Mouse (Mus musculus): ENCODE data around the gene 1810062G17Rik. TPM values are rescaled to one million over a fixed set of nuclear protein-coding genes. Genes with fewer than 3 reads are reported as not detected.

The 1810062G17Rik gene
- polyA plus RNA-seq, 1 experiment from 2014 or later, result 2.8 TPM

DNA sequence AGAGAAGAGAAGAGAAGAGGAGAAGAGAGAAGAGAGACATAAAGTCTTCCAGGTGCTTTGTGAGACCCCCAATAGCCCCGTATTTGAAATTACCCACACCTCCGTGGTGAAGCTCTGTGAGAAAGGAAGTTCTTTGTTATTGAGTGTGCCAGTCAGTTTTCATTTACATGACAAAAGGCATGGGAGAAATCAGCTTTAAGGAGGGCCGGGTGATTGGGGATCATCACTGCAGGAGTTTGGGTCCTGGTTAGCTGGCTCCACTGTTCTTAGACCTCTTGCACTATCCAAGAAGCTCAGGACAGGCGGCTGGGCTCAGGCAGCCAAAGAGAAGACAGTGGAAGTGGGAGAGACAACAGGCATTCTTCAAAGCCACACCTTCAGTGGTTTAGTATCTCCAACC lies 46.4 kb downstream of the 1810062G17Rik start:
- Histone ChIP-seq H3K4me3 (ENCODE audit: low read depth, low read length) (no peak overlapping the region), H3K4me2 (replicated peaks; ENCODE audit: low read depth) (no peak overlapping the region), H3K9ac (ENCODE audit: low read depth, low read length) (no peak overlapping the region), H3K36me3 (ENCODE audit: control insufficient read depth, insufficient read depth) (no peaks in the 10 kb centered on the region), H3K9me3 (ENCODE audit: control insufficient read depth) (no peaks in the 10 kb centered on the region), H3K27me3 (replicated peaks; ENCODE audit: control insufficient read depth, insufficient read depth, low read length) (0 out of 2 replicates have a peak, but pooled peaks cover 6% of the 10 kb centered on the region), H3K27ac (ENCODE audit: low read depth, low read length) (no peak overlapping the region), H3K4me1 (replicated peaks; ENCODE audit: control insufficient read depth, insufficient read depth, low read length) (no peaks in the 10 kb centered on the region)
- TF ChIP-seq CTCF (IDR thresholded peaks at IDR 0.05; ENCODE audit: low read depth), result no peak
- 29% methylated on average over 4 of the region's 4 CpGs for WGBS
- ATAC-seq, result no peak

- TF ChIP-seq CTCF (IDR thresholded peaks at IDR 0.05; ENCODE audit: low read depth), result no peak
- Histone ChIP-seq H3K9me3 (ENCODE audit: control insufficient read depth) (no peaks in the 10 kb centered on the region), H3K4me3 (ENCODE audit: low read depth, low read length) (no peak overlapping the region), H3K4me1 (replicated peaks; ENCODE audit: control insufficient read depth, insufficient read depth, low read length) (no peaks in the 10 kb centered on the region), H3K27me3 (replicated peaks; ENCODE audit: control insufficient read depth, insufficient read depth, low read length) (0 out of 2 replicates have a peak, but pooled peaks cover 6% of the 10 kb centered on the region), H3K9ac (ENCODE audit: low read depth, low read length) (no peak overlapping the region), H3K36me3 (ENCODE audit: control insufficient read depth, insufficient read depth) (no peaks in the 10 kb centered on the region), H3K27ac (ENCODE audit: low read depth, low read length) (no peak overlapping the region), H3K4me2 (replicated peaks; ENCODE audit: low read depth) (no peak overlapping the region)
- WGBS, result 65% methylated on average over 3 of the region's 3 CpGs
- no peak for ATAC-seq
These were observed 48.7 kb downstream of the 1810062G17Rik start for GRCm38 (mm10) chr3:36524466-36524865.

DNA sequence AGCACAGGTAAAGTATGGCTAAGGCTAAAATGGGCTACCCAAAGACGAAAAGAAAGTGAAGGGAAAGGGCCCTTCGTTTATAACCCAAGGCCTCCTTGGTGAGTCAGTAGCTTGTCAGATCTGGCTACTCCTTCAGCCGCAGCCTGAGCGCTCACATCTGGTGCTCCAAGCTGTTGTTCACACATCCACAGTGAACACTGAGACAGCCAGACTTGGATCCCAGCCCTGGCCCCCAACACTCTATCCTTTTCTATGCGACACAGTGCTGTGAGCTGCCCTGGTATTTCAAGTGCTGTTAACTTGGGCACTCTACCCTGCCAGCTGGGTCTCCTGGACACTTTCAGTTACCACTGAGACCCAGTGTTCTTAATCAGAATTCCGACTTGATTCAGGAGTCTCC lies 54.6 kb downstream of the 1810062G17Rik start:
- TF ChIP-seq CTCF (IDR thresholded peaks at IDR 0.05; ENCODE audit: low read depth), result no peak
- Histone ChIP-seq H3K9me3 (ENCODE audit: control insufficient read depth) (no peaks in the 10 kb centered on the region), H3K27ac (ENCODE audit: low read depth, low read length) (no peak overlapping the region), H3K4me1 (replicated peaks; ENCODE audit: control insufficient read depth, insufficient read depth, low read length) (peaks cover 4% of the 10 kb centered on the region; the same call in 1 of the 2 replicates), H3K4me3 (ENCODE audit: low read depth, low read length) (no peak overlapping the region), H3K27me3 (replicated peaks; ENCODE audit: control insufficient read depth, insufficient read depth, low read length) (no peaks in the 10 kb centered on the region), H3K4me2 (replicated peaks; ENCODE audit: low read depth) (no peak overlapping the region), H3K9ac (ENCODE audit: low read depth, low read length) (no peak overlapping the region), H3K36me3 (ENCODE audit: control insufficient read depth, insufficient read depth) (no peaks in the 10 kb centered on the region)
- 85% methylated on average over 6 of the region's 6 CpGs for WGBS
- no peak for ATAC-seq

GRCm38 (mm10) chr3:36530781-36531180 lies 55.0 kb downstream of the 1810062G17Rik start:
- no peaks in the 10 kb centered on the region for H3K36me3 ChIP-seq (ENCODE audit: control insufficient read depth, insufficient read depth)
- H3K27me3 ChIP-seq (replicated peaks; ENCODE audit: control insufficient read depth, insufficient read depth, low read length), result no peaks in the 10 kb centered on the region
- H3K4me2 ChIP-seq (replicated peaks; ENCODE audit: low read depth), result no peak overlapping the region
- 89% methylated on average over 5 of the region's 5 CpGs for WGBS
- H3K27ac ChIP-seq (ENCODE audit: low read depth, low read length), result no peak overlapping the region
- no peak overlapping the region for H3K9ac ChIP-seq (ENCODE audit: low read depth, low read length)
- H3K4me1 ChIP-seq (replicated peaks; ENCODE audit: control insufficient read depth, insufficient read depth, low read length), result peaks cover 4% of the 10 kb centered on the region; the same call in 1 of the 2 replicates
- no peak for ATAC-seq
- no peaks in the 10 kb centered on the region for H3K9me3 ChIP-seq (ENCODE audit: control insufficient read depth)
- H3K4me3 ChIP-seq (ENCODE audit: low read depth, low read length), result no peak overlapping the region
- TF ChIP-seq CTCF (IDR thresholded peaks at IDR 0.05; ENCODE audit: low read depth), result no peak

- H3K9ac ChIP-seq (ENCODE audit: low read depth, low read length), result no peak overlapping the region
- H3K4me3 ChIP-seq (ENCODE audit: low read depth, low read length), result no peak overlapping the region
- WGBS, result 72% methylated on average over 2 of the region's 2 CpGs
- peak overlapping the region; percentile 76; the same call in 1 of the 2 replicates for H3K4me2 ChIP-seq (replicated peaks; ENCODE audit: low read depth)
- no peaks in the 10 kb centered on the region for H3K27me3 ChIP-seq (replicated peaks; ENCODE audit: control insufficient read depth, insufficient read depth, low read length)
- peaks cover 4% of the 10 kb centered on the region; the same call in 1 of the 2 replicates for H3K4me1 ChIP-seq (replicated peaks; ENCODE audit: control insufficient read depth, insufficient read depth, low read length)
- no peak overlapping the region for H3K27ac ChIP-seq (ENCODE audit: low read depth, low read length)
- no peaks in the 10 kb centered on the region for H3K9me3 ChIP-seq (ENCODE audit: control insufficient read depth)
- no peak for TF ChIP-seq CTCF (IDR thresholded peaks at IDR 0.05; ENCODE audit: low read depth)
- H3K36me3 ChIP-seq (ENCODE audit: control insufficient read depth, insufficient read depth), result no peaks in the 10 kb centered on the region
- ATAC-seq, result no peak
These were observed 55.5 kb downstream of the 1810062G17Rik start for GRCm38 (mm10) chr3:36531242-36531641.

Small RNA genes lying within 50 kb of the gene (microRNA-seq; reads per million reads assigned to microRNA genes)
- not detected for gene Mir7009

Other genes starting within 250 kb of the 1810062G17Rik start
- gene Anxa5, start within 50 bp of the 1810062G17Rik start, polyA plus RNA-seq (2015; fragmentation: Nextera tagmentation; extraction: Ambion mirVana), result 177 and 184 TPM in 2 replicates
- gene Gm11549, start 45.9 kb downstream of the 1810062G17Rik start, polyA plus RNA-seq (2015; fragmentation: Nextera tagmentation; extraction: Ambion mirVana), result 1.1 and 1.2 TPM in 2 replicates
- 41.0 and 43.6 TPM in 2 replicates for gene Exosc9, start 76.7 kb downstream of the 1810062G17Rik start, polyA plus RNA-seq (2015; fragmentation: Nextera tagmentation; extraction: Ambion mirVana)
- gene Ccna2, start 96.2 kb downstream of the 1810062G17Rik start, polyA plus RNA-seq (2015; fragmentation: Nextera tagmentation; extraction: Ambion mirVana), result 37.4 and 43.3 TPM in 2 replicates
- 4.5 and 4.8 TPM in 2 replicates for gene Bbs7, start 137.5 kb downstream of the 1810062G17Rik start, polyA plus RNA-seq (2015; fragmentation: Nextera tagmentation; extraction: Ambion mirVana)
- 4.1 and 6.5 TPM in 2 replicates for gene Trpc3, start 214.2 kb downstream of the 1810062G17Rik start, polyA plus RNA-seq (2015; fragmentation: Nextera tagmentation; extraction: Ambion mirVana)

Data from intestine, postnatal 0 days (tissue).